Mouse (Mus musculus) spleen, adult 2 months (tissue): Measurements from ENCODE around the gene Grid1. TPM values are rescaled to one million over a fixed set of nuclear protein-coding genes. Genes with fewer than 3 reads are reported as not detected.

ENCODE experiments used
- DNase-seq, 2 experiments: peaks; one replicate each; pipeline versions ENCODE4 v3.0.0 to v3.0.0-alpha.2; 2012 to 2021; ENCODE audit warnings: low spot score in 2 of 2, low read depth in 1 of 2
- H3K27ac ChIP-seq: fragments of 200-500 bp; 2 replicates; pipeline ENCODE4 v1.5.1; 2012; ENCODE audit warnings: low read length, inconsistent platforms; ENCODE audit not compliant: insufficient read depth
- H3K27me3 ChIP-seq: fragments of 200-500 bp; 2 replicates; pipeline ENCODE4 v1.6.1; 2012; ENCODE audit warnings: mild to moderate bottlenecking, moderate library complexity, low read length, inconsistent platforms; ENCODE audit not compliant: control insufficient read depth, insufficient read depth
- H3K36me3 ChIP-seq: fragments of 200-500 bp; 2 replicates; pipeline ENCODE4 v1.6.1; 2012; ENCODE audit warnings: mild to moderate bottlenecking, low read length, inconsistent platforms; ENCODE audit not compliant: control insufficient read depth, insufficient read depth
- H3K4me1 ChIP-seq: fragments of 200-500 bp; 2 replicates; pipeline ENCODE4 v1.6.1; 2011; ENCODE audit warnings: inconsistent platforms; ENCODE audit not compliant: control insufficient read depth, insufficient read depth, insufficient read length
- H3K4me3 ChIP-seq: fragments of 200-500 bp; 2 replicates; pipeline ENCODE4 v1.5.1; 2011; ENCODE audit warnings: mild to moderate bottlenecking, inconsistent platforms; ENCODE audit not compliant: insufficient read depth, insufficient read length; ENCODE audit errors: extremely low read depth
- CTCF ChIP-seq: fragments of 200-500 bp; IDR thresholded peaks from 2 replicates; pipeline ENCODE4 v1.5.1; 2011; ENCODE audit warnings: mild to moderate bottlenecking, inconsistent platforms; ENCODE audit not compliant: insufficient read depth, insufficient read length, insufficient replicate concordance; ENCODE audit errors: extremely low read depth
- POLR2A ChIP-seq: fragments of 200-500 bp; IDR thresholded peaks from 2 replicates; pipeline ENCODE4 v1.6.1; 2011; ENCODE audit warnings: low read depth, low read length, inconsistent platforms
- WGBS: fragments of 180-500 bp; shearing (Covaris S2); methylation state at CpG from one replicate; pipeline ENCODE4 v1.1.7; 2018; 5-methylcytosine and 5-hydroxymethylcytosine counted together
- polyA plus RNA-seq: library from polyadenylated mRNA; depleted of rRNA; stranded (reverse); fragments of >200 nt; gene quantifications from 2 replicates; pipeline ENCODE4 v1.2.3, GENCODE M21; 2012

Grid1 gene
- polyA plus RNA-seq, 1 experiment = 0.02 TPM

DNA sequence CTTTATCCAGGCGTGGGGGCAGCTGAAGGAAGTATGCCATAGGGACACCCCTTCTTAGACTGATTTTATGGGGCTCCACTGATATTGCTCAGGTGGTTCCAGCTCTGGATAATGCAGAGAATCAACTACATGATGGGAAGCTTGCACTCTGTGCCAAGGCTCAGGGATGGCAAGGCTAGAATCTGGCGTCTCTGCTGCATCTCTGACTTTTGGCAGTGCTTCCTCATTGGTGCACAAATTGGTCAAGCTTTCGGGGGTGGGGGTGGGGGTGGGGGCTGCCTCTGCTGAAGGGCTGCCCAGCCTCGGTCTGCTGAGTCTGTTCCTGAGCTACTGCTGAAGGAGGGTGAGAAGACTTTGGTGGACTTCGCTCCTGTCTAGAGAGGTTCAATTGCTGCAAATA lies 105.1 kb downstream of the Grid1 start:
- WGBS = 65% methylated on average over 5 of the region's 5 CpGs
- Histone ChIP-seq H3K4me1 (no peaks in the 10 kb centered on the region), H3K27me3 (no peaks in the 10 kb centered on the region), H3K4me3 (no peak overlapping the region), H3K36me3 (no peaks in the 10 kb centered on the region), H3K27ac (no peak overlapping the region)
- no peak for DNase-seq
- TF ChIP-seq POLR2A = no peak
- TF ChIP-seq CTCF = no peak

DNA sequence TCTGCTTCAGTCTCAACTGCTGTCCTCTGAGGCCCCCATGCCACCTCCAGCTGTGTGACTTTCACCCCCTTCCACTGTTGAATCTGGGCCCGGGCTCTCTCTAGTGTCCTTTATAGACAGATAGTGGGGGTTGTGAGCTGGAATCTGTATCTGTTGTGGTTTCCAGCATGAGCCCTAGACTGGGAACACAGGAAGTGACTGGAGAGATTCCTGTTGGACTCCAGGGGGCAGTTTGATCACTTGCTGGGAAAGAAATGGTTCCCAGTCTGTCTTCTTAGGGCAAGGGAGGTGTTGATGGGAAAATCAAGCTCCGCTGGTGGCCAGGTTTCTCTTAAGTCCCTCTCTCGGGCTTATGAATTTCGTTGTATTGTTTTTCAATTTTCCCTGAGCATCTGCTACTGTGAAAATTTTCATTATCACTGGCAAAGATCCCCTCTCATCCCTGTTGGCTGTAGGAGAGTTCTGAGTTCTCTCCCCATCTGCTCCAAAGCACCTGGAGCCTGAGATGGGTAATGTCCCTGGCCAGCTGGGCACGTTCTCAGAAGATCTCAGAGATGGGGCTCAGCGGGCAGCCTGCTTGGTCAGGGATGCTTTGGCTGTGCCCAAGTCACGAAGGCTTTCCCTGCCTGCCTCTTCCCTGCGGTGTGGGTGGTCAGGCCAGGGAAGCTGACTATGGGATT lies 110.3 kb downstream of the Grid1 start:
- Histone ChIP-seq H3K27ac (no peak overlapping the region), H3K4me3 (no peak overlapping the region), H3K27me3 (no peaks in the 10 kb centered on the region), H3K36me3 (no peaks in the 10 kb centered on the region), H3K4me1 (no peaks in the 10 kb centered on the region)
- 81% methylated on average over 8 of the region's 8 CpGs for WGBS
- TF ChIP-seq CTCF (no peak), POLR2A (no peak)
- no peak for DNase-seq

DNA sequence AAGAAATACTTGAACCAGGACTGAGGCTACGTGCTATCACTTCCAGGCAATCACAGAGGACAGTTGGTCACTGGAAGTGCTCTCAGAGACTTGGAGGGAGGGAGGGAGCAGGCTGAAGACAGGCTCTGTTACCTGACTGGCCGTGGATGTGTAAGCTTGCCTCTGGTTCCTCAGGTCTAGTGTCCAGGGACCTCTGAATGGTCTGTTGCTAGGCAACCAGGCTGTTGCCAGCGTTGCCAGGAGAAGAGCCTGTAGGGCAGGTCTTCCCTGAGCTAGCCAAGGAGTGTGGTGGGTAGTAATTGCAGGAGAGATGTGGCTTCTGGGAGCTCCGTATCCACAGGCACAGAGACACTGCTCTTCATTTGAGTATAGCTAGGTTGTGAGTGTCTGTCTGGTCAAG lies 113.3 kb downstream of the Grid1 start:
- H3K27me3 ChIP-seq = no peaks in the 10 kb centered on the region
- no peaks in the 10 kb centered on the region for H3K4me1 ChIP-seq
- no peaks in the 10 kb centered on the region for H3K36me3 ChIP-seq
- H3K27ac ChIP-seq = no peak overlapping the region
- TF ChIP-seq CTCF (no peak), POLR2A (no peak)
- no peak for DNase-seq
- H3K4me3 ChIP-seq = no peak overlapping the region
- 49% methylated on average over 4 of the region's 4 CpGs for WGBS

- Histone ChIP-seq H3K4me3 (no peak overlapping the region), H3K4me1 (no peaks in the 10 kb centered on the region), H3K27ac (no peak overlapping the region), H3K27me3 (no peaks in the 10 kb centered on the region), H3K36me3 (no peaks in the 10 kb centered on the region)
- TF ChIP-seq POLR2A (no peak), CTCF (no peak)
- 37% methylated on average over 13 of the region's 13 CpGs for WGBS
- no peak for DNase-seq
These were observed 116.4 kb downstream of the Grid1 start for GRCm38 (mm10) chr14:34936192-34936770.

GRCm38 (mm10) chr14:34944390-34944979 lies 124.6 kb downstream of the Grid1 start:
- Histone ChIP-seq H3K4me1 (no peaks in the 10 kb centered on the region), H3K36me3 (no peaks in the 10 kb centered on the region), H3K27ac (no peak overlapping the region), H3K4me3 (no peak overlapping the region), H3K27me3 (no peaks in the 10 kb centered on the region)
- no peak for DNase-seq
- WGBS = 80% methylated on average over 14 of the region's 14 CpGs
- no peak for TF ChIP-seq POLR2A
- no peak for TF ChIP-seq CTCF

DNA sequence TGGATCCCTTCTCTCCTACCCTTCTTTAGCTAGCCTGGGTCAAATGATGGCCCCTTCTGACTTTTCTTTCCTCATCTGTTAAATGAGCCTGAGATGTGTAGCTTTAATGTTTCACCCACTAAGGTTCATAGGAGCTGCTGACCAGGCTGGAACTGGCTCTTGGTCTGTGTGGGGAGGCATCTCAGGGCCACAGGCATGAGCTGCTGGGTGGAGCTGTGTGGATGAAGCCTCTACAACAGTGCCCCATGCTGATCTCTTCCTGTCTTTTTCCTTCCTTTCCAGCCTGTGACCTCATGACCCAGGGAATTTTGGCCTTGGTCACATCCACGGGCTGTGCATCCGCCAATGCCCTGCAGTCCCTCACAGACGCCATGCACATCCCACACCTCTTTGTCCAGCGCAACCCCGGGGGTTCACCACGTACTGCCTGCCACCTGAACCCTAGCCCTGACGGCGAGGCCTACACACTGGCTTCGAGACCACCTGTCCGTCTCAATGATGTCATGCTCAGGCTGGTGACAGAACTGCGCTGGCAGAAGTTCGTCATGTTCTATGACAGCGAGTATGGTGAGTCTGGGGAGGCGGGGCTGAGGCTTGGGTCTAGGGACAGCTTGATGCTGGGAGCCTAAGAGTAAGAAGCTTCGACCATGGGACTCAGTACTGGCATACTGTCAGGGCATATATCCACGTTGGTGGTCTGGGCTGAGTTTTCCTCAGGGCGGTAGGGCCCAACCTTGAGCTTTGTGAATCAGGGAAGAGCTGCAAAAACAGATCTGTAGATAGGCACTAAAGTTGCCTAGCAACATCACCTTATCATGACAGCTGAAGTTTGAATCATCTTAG lies 125.8 kb downstream of the Grid1 start:
- Histone ChIP-seq H3K4me3 (no peak overlapping the region), H3K27ac (no peak overlapping the region), H3K27me3 (no peaks in the 10 kb centered on the region), H3K36me3 (no peaks in the 10 kb centered on the region), H3K4me1 (no peaks in the 10 kb centered on the region)
- 88% methylated on average over 17 of the region's 17 CpGs for WGBS
- TF ChIP-seq POLR2A = no peak
- no peak for DNase-seq

- Histone ChIP-seq H3K27ac (no peak overlapping the region), H3K36me3 (no peaks in the 10 kb centered on the region), H3K27me3 (no peaks in the 10 kb centered on the region), H3K4me1 (no peaks in the 10 kb centered on the region), H3K4me3 (no peak overlapping the region)
- no peak for DNase-seq
- 87% methylated on average over 2 of the region's 2 CpGs for WGBS
- TF ChIP-seq CTCF (no peak), POLR2A (no peak)
These were observed 126.3 kb downstream of the Grid1 start for GRCm38 (mm10) chr14:34946314-34946583.
